Mouse (Mus musculus): Measurements from ENCODE around the gene Isoc2a.
"Not testable (repeated sequence)": the region's sequence is repeated elsewhere in the genome, so short reads cannot be mapped to it uniquely, and the experiment has no call there.

Gene Isoc2a

DNA sequence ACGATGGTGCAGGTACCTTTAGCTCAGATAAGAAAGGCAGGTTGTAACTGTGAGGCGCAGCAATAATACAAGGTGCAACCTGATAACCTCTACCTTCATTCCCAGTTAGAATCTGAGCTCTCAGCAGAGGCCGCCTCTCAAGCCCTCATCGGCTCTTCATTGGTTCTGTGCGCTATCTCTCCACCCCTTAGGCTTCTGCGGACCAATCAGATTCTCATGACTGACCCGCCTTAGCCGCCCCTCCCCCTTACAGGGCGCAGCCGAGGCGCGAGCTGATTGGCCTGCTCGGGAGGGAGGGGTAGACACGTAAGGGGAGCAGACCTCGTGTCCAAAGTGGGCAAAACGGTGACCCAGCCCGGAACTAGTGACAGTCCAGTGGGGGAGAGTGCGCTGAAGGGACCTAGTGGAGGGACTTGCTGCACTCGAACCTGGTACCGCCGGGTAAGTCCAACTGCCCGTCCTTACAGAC lies at the start of gene Isoc2a:
Gene Isoc2a, plus strand, starts transcription at position 401 of the 469 bp plus-strand sequence.
- DNase-seq (ENCODE audit: low read depth, low spot score), result peak; percentile 92

DNA sequence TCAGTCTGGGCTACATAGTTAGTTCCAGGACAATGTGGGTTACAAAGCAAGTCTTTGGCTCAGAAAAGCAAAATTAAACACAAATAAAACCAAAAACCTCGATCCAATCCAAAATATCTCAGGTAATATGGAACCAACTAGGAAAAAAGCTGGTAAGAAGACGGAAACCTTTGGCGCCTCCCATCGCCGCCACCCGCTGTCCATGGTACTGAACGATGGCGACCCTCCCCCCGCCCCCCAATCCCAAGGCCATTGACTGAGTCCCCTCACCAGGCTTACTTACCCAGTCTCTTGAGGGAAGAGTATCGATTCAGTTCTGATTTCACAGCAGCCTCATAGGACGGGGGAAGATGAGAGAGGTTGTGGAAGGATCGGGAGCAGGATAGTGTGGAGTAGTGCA lies 46.5 kb upstream of the Isoc2a start:
- DNase-seq (ENCODE audit: low read depth, low spot score), result no peak

DNA sequence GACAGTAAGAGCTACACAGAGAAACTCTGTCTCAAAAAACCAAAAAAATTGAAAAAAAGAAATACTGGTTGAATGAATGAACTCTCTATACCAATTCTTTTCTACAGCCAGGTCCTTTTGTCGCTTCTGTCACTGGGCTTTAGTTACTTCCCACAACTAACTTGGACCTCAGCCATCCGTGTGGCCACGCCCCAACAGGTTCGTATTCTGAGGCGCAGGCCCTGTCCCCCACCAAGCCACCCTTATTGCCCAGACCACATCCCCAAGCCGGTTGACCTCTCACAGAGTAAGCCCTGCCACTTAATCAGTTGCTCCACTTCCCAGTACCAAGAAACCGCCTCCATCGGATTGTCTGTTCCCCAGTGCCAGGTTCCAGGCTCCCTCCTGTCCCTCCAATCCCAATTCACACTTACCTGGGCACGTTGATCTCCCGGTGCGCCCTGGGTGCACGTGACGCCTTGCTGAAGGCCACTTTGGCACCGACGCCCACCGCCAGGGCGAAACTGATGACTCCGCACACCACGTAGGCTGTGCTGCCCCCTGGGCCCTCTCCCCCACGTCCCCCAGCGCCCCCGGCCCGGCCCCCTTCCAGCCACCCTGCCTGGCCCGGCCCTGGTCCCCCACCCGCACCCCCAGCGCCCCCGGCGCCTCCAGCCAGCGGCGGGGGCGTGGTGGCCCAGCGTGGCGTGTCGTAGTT lies 41.2 kb upstream of the Isoc2a start:
- DNase-seq (ENCODE audit: low read depth, low spot score), result no peak

DNA sequence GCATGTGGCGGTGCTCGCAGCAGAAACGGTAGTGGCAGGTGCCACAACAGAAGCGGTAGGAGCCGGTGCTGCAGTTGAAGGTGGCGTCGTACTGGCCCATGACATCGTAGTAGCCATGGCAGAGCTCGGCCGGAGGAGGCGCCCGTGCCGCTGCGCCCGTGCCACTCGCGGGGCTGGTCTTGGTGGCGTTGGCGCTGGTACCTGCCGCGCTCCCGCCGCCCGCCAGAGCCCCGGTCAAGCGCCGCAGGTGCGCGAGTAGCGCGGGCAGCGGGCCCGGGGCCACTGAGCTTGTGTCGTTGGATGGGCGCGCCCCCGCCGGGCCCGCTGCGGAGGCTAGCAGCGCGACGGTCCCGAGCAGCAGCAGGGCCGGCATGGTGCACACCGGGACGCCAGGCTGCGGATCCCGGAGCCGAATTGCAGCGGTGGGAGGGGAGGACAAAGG lies 40.6 kb upstream of the Isoc2a start:
- DNase-seq (ENCODE audit: low read depth, low spot score), result no peak

DNA sequence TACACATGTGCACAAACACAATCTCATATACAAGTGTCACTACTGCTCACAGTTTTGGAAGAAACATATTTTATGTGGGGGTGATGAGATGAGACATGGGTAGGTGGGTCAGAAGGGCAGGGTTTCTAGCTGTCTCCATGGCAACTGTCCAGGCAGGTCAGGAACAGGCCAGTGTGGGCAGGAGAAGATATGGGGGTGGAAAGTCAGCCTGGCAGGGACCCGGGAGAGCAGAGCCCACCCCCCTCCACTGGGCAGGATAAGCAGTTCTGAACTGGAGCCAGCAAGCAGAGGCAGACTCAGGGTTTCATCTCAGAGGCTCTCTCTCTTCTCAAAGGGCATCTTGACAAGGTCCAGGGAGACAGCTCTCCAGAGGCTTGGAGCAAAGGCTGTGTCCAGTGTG lies 39.3 kb upstream of the Isoc2a start:
- DNase-seq (ENCODE audit: low read depth, low spot score), result no peak

DNA sequence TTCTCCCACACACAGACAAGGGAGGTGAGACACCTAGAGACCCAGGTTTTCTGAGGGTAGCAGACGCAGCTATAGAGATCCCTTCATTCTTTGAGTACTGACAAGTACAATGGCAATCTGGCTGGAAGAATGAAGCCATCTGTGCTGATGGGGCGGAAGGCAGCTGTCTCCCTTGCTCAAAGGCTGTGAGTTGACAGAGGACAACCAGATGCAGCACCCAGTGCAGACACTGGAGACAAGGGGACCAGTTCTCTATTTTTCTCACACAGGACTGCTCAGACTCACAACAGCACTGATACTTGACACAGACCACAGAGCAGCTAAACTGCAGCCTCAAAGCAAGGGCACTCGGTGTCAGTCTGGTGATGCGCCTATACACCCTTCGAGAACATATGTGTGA lies 34.9 kb upstream of the Isoc2a start:
- DNase-seq (ENCODE audit: low read depth, low spot score), result no peak

DNA sequence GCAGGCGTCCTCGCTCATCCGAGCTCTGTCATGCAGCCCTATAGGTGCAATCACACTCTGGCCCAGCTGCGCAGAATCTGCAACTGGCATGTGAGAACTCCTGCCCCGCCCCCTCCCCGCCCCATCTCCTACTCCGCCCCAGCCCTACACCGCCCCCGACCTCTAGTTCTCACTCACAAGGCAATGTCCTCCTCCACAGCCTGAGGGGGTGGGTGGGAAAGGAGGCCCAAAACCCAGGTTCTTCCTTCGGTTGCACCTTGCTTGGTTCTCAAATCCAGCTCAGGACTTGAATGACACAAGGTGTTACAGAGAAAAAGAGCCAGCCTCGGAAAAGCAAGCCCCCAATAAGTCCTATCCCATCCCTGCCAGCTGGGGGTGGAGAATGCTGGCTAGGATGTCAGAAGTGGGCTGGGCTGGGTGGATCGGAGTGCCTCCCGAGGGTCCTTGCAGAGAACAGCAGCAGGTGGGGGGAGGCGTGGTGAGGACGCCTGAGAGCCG lies 34.3 kb upstream of the Isoc2a start:
- no peak for DNase-seq (ENCODE audit: low read depth, low spot score)

DNA sequence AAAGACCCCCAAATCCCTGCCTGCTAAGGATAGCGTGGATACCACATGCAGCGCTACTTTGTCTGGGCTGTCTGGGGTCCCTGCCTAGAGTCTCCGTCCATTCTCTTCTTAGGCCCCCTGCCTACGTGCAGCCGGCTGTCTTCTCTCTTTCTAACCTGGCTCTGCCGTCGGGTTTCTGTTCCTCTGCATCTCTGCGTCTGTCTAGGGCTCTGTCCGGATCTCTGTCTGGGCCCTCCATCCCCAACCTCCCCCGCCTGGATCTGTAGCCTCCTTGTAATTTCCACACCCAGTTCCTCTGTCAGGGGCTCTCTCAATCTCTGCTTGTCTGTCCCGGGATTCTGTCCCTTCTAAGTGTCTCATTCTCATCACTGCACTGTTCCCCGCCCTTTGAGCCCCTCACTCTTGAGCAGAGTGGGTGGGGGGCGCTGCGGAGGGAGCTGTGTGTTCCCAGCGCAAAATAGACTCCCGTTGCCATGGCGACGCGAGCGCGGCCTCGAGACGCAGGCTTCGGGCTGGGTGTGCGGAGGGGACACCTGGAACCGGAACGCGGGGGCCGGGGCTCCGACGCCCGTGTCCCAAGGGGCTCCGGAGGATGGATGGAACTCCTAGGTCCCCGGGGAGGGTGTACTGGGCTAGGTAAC lies 33.2 kb upstream of the Isoc2a start:
- DNase-seq (ENCODE audit: low read depth, low spot score), result no peak

DNA sequence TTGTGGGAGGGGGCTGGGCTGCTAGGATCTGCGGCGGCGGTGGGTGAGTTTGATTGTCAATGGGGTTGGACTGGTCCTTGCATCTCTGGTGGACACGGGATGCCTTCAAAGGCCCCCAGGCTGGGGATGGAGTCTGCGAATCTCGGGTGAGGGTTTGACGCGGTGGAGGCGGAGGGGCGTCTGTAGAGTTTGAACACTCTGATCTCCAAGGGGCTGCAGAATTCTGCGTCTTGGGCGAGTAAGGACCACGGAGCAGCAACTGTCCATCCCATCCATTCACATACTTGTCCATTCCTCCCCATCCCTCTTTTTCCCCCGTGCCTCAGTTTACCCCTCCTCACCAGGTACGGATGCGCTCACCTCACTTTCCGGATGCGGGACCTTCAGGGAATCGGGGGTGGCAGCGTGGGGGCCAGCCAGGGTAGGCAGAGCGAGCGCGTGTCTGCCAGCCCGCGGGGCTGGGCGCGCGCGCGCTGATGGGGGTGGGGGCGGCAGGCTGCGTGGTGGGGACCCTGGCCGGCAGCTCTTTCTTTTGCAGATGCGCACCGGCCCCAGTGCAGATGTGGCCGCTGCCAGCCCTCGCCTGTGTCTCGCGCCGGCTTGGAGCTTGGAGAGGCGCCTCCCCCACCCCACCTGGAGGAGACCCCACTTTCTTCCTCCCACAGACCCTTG lies 32.6 kb upstream of the Isoc2a start, which contains the start of gene Shisa7:
Gene Shisa7, minus strand, starts transcription at position 452 of the 672 bp plus-strand sequence.
- DNase-seq (ENCODE audit: low read depth, low spot score), result no peak

DNA sequence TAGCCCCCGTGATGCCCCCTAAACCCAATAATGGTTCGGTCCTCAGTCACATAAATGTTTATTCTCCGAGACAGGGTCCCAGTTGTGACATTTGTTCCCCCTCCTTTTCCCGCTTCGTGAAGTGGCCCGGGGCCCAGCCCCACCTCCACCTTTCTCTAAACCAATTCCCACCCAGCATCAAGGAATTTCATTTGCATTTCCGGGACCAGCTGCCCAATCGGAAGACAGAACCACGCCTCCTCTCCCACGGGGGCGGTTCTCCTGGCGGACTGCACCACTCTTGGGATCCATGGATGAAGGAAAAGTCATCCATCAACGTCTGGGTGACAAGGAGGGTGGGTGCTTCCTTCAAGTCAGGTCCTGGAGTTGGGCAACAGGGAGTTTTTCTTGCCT lies 32.0 kb upstream of the Isoc2a start:
- no peak for DNase-seq (ENCODE audit: low read depth, low spot score)

DNA sequence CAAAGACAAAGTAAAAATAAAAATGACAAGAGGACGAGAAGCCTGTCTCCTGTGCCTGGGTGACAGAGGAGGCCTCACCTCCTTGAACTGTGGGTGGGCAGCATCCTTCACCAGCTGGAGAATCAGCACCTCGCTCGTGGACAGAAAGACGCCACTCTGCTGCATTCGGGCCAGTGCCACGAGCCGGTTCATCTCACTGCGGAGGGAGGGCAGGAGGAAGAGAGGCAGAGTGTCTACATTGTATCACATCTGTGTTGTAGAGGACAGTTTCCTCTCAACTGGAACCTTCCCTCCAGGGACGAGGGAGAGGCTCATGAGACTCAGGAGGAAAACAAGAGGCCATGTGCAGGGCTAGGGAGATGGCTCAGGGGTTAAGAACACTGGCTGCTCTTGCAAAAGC lies 27.6 kb upstream of the Isoc2a start:
- no peak for DNase-seq (ENCODE audit: low read depth, low spot score)

DNA sequence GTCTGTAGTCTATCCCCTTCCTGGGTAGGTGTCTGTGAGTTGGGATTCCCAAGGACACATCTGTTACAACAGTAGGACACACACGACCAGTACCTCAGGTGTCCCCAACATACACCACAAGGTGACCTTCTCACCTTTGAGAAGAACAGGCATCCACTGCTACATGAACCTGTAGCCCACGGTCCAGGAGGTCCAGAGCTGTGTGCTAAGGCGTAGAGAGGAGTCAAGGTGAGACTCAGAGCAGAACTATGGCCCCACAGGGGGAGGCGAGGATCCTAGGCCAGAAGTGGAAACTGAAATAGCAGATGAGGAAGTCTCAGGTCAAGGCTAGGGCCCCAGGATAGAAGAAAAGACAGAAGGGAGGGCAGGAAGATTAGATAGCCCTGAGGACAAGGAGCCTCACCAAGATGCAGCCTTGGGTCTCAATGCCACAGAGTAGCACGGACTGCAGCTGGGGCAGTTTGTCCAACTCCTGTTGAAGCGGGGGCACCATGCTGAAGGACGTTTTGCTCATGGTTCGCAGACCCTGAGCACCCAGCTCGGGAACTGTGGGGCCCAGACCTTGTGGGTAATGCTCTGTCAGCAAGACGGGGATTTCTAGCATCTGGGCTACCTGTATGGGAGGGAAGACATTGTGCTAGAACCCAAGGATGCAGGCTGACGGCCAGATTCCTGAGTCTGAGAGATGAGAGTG lies 26.2 kb upstream of the Isoc2a start:
- no peak for DNase-seq (ENCODE audit: low read depth, low spot score)

DNA sequence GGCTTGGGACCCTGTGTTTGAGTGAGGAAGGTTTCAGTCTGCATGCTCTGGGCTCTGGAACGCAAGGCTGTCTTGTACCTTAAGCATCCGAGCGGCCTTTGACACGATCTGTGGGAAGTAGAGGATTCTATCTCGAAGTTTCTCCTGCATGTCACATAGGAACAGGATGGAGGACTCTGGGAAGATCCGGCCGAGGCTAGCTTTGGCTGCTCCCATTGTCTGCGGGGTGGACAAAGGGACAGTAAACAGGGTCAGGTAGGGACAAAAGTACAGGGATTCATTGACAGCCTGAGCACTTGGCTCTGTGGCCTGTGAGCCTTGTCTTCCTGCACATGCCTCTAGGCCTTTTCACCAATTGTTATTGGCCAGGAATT lies 25.7 kb upstream of the Isoc2a start:
- DNase-seq (ENCODE audit: low read depth, low spot score), result no peak

DNA sequence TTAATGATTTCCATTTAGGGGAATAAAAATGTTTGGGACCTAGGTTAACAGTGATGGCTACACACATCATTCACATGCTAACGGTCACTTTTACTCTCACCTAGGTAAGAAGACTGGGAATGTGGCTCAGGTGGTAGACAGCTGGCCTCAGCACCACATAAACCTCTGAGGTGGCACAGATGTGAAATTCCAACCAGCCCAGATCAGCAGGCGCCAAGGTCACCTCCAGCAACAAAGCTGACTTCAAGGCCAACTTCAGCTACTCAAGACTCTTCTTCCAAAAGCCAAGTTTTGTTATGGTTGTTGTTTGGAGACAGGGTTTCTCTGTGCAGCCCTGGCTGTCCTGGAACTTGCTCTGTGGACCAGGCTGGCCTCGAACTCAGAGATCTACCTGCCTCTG lies 23.3 kb upstream of the Isoc2a start:
- DNase-seq (ENCODE audit: low read depth, low spot score), result no peak

DNA sequence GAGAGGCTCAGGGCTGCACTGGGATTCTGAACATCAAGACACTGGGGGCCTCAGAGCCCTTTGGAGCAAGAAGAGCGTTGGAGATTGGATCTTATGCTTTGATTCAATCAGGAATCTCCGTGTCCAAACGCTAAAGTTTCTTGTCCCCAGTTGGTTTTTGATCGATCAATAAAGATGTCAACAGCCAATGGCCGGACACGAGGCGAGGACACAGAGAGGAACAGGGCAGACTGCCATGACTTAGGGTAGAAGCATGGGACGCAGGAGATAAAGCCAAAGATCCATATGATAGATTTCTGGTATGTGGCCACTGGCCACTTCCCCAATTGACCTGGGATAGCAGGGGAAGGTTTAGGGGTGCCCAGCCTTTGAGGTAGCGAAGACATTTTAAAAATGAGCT lies 20.4 kb upstream of the Isoc2a start:
- no peak for DNase-seq (ENCODE audit: low read depth, low spot score)

DNA sequence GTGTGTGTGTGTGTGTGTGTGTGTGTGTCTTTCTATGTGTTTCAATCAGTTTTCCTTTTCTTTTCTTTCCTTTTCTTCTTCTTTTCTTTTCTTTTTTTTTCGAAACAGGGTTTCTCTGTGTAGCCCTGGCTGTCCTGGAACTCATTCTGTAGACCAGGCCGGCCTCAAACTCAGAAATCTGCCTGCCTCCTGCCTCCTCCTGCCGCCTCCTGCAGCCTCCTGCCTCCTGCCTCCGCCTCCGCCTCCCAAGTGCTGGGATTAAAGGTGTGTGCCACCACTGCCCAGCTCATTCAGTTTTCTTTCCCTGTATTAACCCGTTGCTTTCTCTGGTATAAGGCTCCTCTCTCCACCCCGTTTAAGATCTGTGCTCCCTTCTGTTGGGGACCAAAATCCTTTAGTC lies 19.6 kb upstream of the Isoc2a start:
- no peak for DNase-seq (ENCODE audit: low read depth, low spot score)

DNA sequence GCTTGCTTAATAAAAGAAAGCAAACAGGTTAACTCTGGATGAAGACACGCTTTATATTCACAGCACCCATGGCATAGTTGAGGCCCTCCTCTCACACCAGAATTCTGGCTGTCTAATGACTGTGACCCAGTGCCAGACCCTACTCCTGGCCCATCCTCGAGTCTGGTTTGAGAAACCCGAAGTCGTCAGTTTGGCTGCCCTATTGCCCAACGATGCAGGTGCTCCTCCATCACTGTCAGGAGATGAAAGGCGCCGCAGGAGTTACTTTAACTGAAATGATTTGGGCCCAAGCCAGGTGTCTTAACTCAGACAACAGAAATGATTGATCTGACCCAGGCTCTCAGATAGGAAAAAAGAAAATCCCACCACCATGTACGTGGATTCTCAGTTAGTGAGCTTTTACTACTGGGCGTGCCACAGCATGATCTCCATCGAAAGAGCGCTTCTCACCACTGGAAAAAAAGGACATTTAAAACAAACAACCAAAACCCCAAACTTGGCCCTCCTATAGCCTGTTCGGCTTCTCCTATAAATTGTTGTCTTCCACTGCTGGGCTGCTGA lies 17.5 kb upstream of the Isoc2a start:
- no peak for DNase-seq (ENCODE audit: low read depth, low spot score)

DNA sequence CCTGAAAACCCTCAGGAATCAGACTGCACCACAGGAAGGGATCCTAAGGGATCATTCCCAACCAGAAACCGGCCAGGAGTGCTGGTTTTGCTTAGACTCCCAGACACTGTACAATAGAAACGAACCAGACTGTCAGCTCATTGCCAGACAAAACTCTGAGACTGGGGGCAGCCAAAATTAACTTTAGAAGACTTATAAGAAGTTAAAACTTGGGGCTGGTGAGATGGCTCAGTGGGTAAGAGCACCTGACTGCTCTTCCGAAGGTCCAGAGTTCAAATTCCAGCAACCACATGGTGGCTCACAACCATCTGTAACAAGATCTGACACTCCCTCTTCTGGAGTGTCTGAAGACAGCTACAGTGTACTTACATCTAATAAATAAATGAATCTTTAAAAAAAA lies 16.0 kb upstream of the Isoc2a start:
- DNase-seq (ENCODE audit: low read depth, low spot score), result not testable (repeated sequence)

DNA sequence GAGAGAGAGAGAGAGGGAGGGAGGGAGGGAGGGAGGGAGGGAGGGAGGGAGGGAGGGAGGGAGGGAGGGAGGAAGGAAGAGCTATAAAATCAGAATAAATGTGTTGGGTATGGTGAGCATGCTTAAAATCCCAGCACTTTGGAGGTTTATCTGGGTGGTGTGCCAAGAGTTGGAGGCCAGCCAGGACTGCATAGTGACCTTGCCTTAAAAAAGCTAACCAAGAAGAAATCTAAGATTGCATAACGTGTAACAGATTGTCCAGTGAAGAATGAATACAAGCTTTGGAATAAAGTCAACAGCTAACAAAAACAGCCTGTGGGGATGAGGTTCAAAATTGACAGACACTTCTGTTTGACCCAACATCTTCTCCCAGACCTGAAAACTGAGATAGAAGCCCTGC lies 13.9 kb upstream of the Isoc2a start:
- peak; percentile 87 for DNase-seq (ENCODE audit: low read depth, low spot score)

DNA sequence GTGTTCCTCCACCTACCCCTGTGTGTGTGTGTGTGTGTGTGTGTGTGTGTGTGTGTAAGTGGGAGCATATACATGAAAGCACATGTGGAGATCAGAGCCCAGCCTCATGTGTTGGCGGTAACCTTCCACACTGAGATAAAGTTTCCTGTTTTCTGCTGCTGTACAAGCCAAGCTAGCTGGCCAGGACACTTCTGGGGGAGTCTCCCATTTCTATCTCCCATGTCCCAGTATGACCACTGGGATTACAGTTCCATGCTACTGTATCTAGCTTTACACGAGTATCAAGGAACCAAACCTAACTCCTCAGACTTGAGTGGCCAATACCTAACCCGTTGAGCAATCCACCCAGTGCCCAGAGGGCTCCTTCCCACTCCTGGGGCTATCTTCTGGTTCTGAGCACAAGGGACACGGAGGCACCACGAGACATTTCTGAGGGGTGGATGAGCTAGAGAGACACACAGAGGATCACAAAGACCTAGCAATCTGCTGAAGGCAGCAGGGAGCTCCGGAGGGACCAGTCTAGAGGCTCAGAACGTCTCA lies 13.3 kb upstream of the Isoc2a start:
- DNase-seq (ENCODE audit: low read depth, low spot score), result peak; percentile 34

DNA sequence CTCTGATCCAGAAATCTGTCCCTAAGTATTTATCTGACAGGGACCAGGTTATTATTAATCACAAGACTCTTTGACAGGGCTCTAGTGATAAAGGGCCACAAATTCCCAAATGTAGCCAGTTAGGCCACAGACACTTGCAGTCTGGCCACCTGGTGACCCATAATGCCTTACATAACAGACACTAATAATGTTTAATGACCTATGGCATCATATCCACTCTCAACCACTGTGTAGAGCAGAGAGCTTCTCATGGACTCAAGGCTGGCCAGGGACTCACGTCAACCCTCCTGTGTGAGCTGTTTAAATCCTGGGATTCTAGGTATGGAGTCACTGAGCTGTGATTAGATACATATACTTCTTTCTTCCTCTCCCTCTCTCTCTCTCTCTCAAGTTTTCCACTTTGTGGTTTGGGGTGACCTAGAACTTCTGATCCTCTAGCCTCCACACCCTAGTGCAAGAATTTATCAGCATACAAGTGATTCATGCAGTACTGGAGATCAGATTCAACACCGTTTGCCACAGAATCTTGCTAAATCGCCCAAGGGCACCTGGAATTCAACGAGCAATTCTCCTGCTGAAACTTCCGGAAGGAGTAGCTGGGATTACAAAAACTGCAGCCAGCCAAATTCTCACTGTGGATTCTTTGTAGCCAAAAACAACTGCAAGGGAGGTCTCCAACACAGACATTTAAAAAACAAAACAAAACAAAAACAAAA lies 12.7 kb upstream of the Isoc2a start:
- peak; percentile 64 for DNase-seq (ENCODE audit: low read depth, low spot score)
